Mouse (Mus musculus): ENCODE measurements around the gene Gucy2c. TPM values are rescaled to one million over a fixed set of nuclear protein-coding genes. Genes with fewer than 3 reads are reported as not detected.

Gucy2c gene
- polyA plus RNA-seq, 2 experiments, result 0.06 to 0.11 TPM

GRCm38 (mm10) chr6:136679381-136679780, 102.2 kb downstream of the Gucy2c start:
- Histone ChIP-seq H3K4me2 (ENCODE audit: low read depth) (no peak overlapping the region), H3K27ac (no peak overlapping the region), H3K9ac (replicated peaks) (no peak overlapping the region), H3K36me3 (replicated peaks; ENCODE audit: control insufficient read depth, insufficient read depth, low read depth) (no peaks in the 10 kb centered on the region), H3K4me1 (replicated peaks; ENCODE audit: control insufficient read depth in 2 of 2, insufficient read depth in 2 of 2, low read length in 1 of 2) (0 out of 4 replicates have a peak, but pooled peaks cover 0 to 2% of the 10 kb centered on the region in 2 experiments), H3K27me3 (ENCODE audit: control insufficient read depth, insufficient read depth, low read length) (no peaks in the 10 kb centered on the region), H3K9me3 (ENCODE audit: control insufficient read depth, low read length) (no peaks in the 10 kb centered on the region), H3K4me3 (ENCODE audit: insufficient read depth in 1 of 2, low read depth in 2 of 2, low read length in 2 of 2) (no peak overlapping the region)
- no peak for TF ChIP-seq EP300 (IDR thresholded peaks at IDR 0.05; ENCODE audit: low read depth)
- no peak for TF ChIP-seq CTCF (IDR thresholded peaks at IDR 0.05; ENCODE audit: low read depth)
- WGBS (ENCODE audit: insufficient replicate concordance), result 19% methylated on average over 2 of the region's 2 CpGs
- ATAC-seq (ENCODE audit: insufficient read depth), result no peak
- no peak for DNase-seq (ENCODE audit: low read depth in 3 of 3, low spot score in 3 of 3)

- H3K27me3 ChIP-seq (ENCODE audit: control insufficient read depth, insufficient read depth, low read length), result no peaks in the 10 kb centered on the region
- no peak overlapping the region for H3K4me2 ChIP-seq (ENCODE audit: low read depth)
- no peak overlapping the region for H3K4me3 ChIP-seq (ENCODE audit: insufficient read depth in 1 of 2, low read depth in 2 of 2, low read length in 2 of 2)
- TF ChIP-seq CTCF (IDR thresholded peaks at IDR 0.05; ENCODE audit: low read depth) (no peak), EP300 (IDR thresholded peaks at IDR 0.05; ENCODE audit: low read depth) (no peak)
- no peaks in the 10 kb centered on the region for H3K9me3 ChIP-seq (ENCODE audit: control insufficient read depth, low read length)
- H3K4me1 ChIP-seq (replicated peaks; ENCODE audit: control insufficient read depth in 2 of 2, insufficient read depth in 2 of 2, low read length in 1 of 2), result no peaks in the 10 kb centered on the region
- H3K27ac ChIP-seq, result no peak overlapping the region
- H3K9ac ChIP-seq (replicated peaks), result no peak overlapping the region
- no peaks in the 10 kb centered on the region for H3K36me3 ChIP-seq (replicated peaks; ENCODE audit: control insufficient read depth, insufficient read depth, low read depth)
- no peak for DNase-seq (ENCODE audit: low read depth in 3 of 3, low spot score in 3 of 3)
- WGBS (ENCODE audit: insufficient replicate concordance), result 70% methylated on average over 6 of the region's 6 CpGs
- ATAC-seq (ENCODE audit: insufficient read depth), result no peak
Measured at GRCm38 (mm10) chr6:136674935-136675334, 106.6 kb downstream of the Gucy2c start.

- no peak for ATAC-seq (ENCODE audit: insufficient read depth)
- Histone ChIP-seq H3K4me2 (ENCODE audit: low read depth) (no peak overlapping the region), H3K27ac (no peak overlapping the region), H3K4me3 (ENCODE audit: insufficient read depth in 1 of 2, low read depth in 2 of 2, low read length in 2 of 2) (no peak overlapping the region), H3K4me1 (replicated peaks; ENCODE audit: control insufficient read depth in 2 of 2, insufficient read depth in 2 of 2, low read length in 1 of 2) (no peaks in the 10 kb centered on the region), H3K27me3 (ENCODE audit: control insufficient read depth, insufficient read depth, low read length) (no peaks in the 10 kb centered on the region), H3K36me3 (replicated peaks; ENCODE audit: control insufficient read depth, insufficient read depth, low read depth) (no peaks in the 10 kb centered on the region), H3K9me3 (ENCODE audit: control insufficient read depth, low read length) (no peaks in the 10 kb centered on the region), H3K9ac (replicated peaks) (no peak overlapping the region)
- 41% methylated on average over 7 of the region's 7 CpGs for WGBS (ENCODE audit: insufficient replicate concordance)
- no peak for TF ChIP-seq CTCF (IDR thresholded peaks at IDR 0.05; ENCODE audit: low read depth)
- TF ChIP-seq EP300 (IDR thresholded peaks at IDR 0.05; ENCODE audit: low read depth), result no peak
- no peak for DNase-seq (ENCODE audit: low read depth in 3 of 3, low spot score in 3 of 3)
Measured at GRCm38 (mm10) chr6:136672467-136672866, 109.1 kb downstream of the Gucy2c start.

- Histone ChIP-seq H3K27me3 (ENCODE audit: control insufficient read depth, insufficient read depth, low read length) (no peaks in the 10 kb centered on the region), H3K4me1 (replicated peaks; ENCODE audit: control insufficient read depth in 2 of 2, insufficient read depth in 2 of 2, low read length in 1 of 2) (no peaks in the 10 kb centered on the region)
Measured at GRCm38 (mm10) chr6:136669274-136669673, 112.3 kb downstream of the Gucy2c start.

GRCm38 (mm10) chr6:136668266-136668986, 113.1 kb downstream of the Gucy2c start:
- Histone ChIP-seq H3K4me2 (ENCODE audit: low read depth) (no peak overlapping the region), H3K4me1 (replicated peaks; ENCODE audit: control insufficient read depth in 2 of 2, insufficient read depth in 2 of 2, low read length in 1 of 2) (no peaks in the 10 kb centered on the region), H3K27me3 (ENCODE audit: control insufficient read depth, insufficient read depth, low read length) (no peaks in the 10 kb centered on the region), H3K4me3 (ENCODE audit: insufficient read depth in 1 of 2, low read depth in 2 of 2, low read length in 2 of 2) (no peak overlapping the region), H3K27ac (no peak overlapping the region), H3K9me3 (ENCODE audit: control insufficient read depth, low read length) (no peaks in the 10 kb centered on the region), H3K36me3 (replicated peaks; ENCODE audit: control insufficient read depth, insufficient read depth, low read depth) (no peaks in the 10 kb centered on the region), H3K9ac (replicated peaks) (no peak overlapping the region)
- DNase-seq (ENCODE audit: low read depth in 3 of 3, low spot score in 3 of 3) (no peak), ATAC-seq (ENCODE audit: insufficient read depth) (no peak)
- TF ChIP-seq CTCF (IDR thresholded peaks at IDR 0.05; ENCODE audit: low read depth) (no peak), EP300 (IDR thresholded peaks at IDR 0.05; ENCODE audit: low read depth) (no peak)
- 34% methylated on average over 14 of the region's 14 CpGs for WGBS (ENCODE audit: insufficient replicate concordance)

More at GRCm38 (mm10) chr6:136669274-136669673, 112.3 kb downstream of the Gucy2c start:
- Histone ChIP-seq H3K36me3 (replicated peaks; ENCODE audit: control insufficient read depth, insufficient read depth, low read depth) (no peaks in the 10 kb centered on the region), H3K4me3 (ENCODE audit: insufficient read depth in 1 of 2, low read depth in 2 of 2, low read length in 2 of 2) (no peak overlapping the region), H3K9ac (replicated peaks) (no peak overlapping the region), H3K9me3 (ENCODE audit: control insufficient read depth, low read length) (no peaks in the 10 kb centered on the region), H3K4me2 (ENCODE audit: low read depth) (no peak overlapping the region), H3K27ac (no peak overlapping the region)
- ATAC-seq (ENCODE audit: insufficient read depth) (no peak), DNase-seq (ENCODE audit: low read depth in 3 of 3, low spot score in 3 of 3) (no peak)
- TF ChIP-seq CTCF (IDR thresholded peaks at IDR 0.05; ENCODE audit: low read depth) (no peak), EP300 (IDR thresholded peaks at IDR 0.05; ENCODE audit: low read depth) (no peak)
- WGBS (ENCODE audit: insufficient replicate concordance), result 46% methylated on average over 5 of the region's 5 CpGs

All from liver, embryonic 14.5 days (tissue).